Mouse (Mus musculus) splenic B cell, adult 2 months (primary cell): ENCODE measurements around the gene Pemt.
A peak's percentile ranks its signal among the peaks of the same experiment; 100 is the strongest.

ENCODE experiments used
- DNase-seq: peaks from one replicate; pipeline ENCODE4 v3.0.0-alpha.2; 2011; ENCODE audit warnings: low read depth, low spot score
- H3K27me3 ChIP-seq: 2 replicates; pipeline ENCODE4 v1.6.1; 2012; ENCODE audit warnings: mild to moderate bottlenecking, low read length, moderate library complexity, mixed read lengths; ENCODE audit not compliant: control insufficient read depth, poor library complexity, insufficient read depth, severe bottlenecking
- H3K36me3 ChIP-seq: 2 replicates; pipeline ENCODE4 v1.6.1; 2012; ENCODE audit warnings: mild to moderate bottlenecking, low read length, moderate library complexity, mixed read lengths; ENCODE audit not compliant: control insufficient read depth, poor library complexity, insufficient read depth, severe bottlenecking

The Pemt gene

DNA sequence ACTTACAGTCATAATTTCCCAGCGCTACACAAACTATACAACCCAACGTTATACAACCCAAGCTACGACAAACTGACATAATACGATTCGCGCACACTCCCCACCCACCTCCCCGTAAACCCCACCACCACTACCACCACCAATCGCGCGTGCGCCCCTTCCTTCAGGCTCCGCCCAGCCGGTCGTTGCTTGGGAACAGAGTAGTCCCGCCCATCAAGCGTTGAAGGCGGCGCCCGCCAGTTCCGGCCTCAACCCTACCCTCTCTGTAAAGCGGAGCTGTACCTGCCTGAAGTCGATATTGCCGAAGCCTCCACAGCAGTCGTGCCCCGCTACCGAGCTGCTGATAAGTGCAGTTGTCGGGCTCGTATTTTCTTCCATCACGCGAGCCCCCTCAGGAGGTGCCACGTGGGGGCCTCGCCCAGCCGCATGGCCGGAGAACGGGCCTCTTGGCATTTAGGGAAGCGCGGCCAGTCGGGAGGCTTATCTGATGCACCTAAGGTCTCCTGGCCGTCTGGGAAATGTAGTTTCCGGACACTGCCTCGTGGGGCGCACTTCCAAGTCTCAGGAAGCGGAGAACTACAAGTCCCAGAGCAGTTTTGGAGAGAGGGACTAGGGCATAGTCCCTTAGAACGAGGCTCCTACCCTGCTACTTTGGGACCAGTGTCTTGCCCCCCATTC is at the start of gene Pemt:
Pemt (minus strand) TSS at position 432 of the 678 bp plus-strand sequence.
- Histone ChIP-seq H3K36me3 (no peaks in the 10 kb centered on the region), H3K27me3 (no peaks in the 10 kb centered on the region)
- DNase-seq = peak; percentile 93

DNA sequence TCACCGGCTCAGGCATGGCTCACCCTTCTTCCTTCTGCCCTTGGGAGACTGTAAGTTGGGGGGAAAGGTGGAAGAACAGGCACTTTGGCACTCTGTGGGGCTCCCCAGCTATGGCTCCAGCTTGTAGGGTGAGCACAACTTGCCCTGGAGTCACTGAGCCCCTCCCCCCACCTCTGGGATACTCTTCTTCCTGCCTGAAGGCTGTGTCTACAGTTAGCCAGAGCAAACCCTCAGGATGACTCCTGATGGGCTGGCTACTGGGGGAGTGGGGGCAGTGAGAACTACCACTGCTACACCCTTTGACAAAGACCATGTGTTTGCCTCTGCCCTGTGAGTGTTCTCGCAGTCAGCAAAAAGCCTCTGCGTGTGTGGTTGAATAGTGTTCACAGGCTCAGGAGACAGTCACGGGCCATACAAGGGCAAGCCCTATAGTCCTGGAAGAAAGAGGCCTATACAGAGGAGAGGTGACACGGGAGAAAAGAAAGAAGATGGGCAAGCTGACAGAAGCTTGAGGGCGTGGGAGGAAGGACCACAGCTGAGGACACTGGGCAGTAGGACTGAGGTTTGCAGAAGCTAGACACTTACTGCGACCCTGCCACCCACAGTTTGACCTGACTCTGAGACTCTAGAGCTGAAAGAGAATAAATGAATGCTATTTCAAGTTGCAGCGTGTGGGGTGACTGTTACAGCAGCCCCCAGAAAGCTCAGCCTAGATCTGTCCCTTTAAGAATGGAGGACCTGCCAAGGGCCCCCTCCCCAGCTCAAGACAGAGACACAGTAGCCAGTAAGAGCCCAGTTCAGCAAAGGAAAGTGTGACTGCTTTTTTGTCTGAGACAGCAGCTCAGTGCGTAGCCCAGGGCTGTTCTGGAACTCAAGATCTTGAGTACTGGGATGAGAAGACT is 48.9 kb upstream of the Pemt start:
- no peaks in the 10 kb centered on the region for H3K27me3 ChIP-seq
- H3K36me3 ChIP-seq = no peaks in the 10 kb centered on the region
- DNase-seq = no peak

DNA sequence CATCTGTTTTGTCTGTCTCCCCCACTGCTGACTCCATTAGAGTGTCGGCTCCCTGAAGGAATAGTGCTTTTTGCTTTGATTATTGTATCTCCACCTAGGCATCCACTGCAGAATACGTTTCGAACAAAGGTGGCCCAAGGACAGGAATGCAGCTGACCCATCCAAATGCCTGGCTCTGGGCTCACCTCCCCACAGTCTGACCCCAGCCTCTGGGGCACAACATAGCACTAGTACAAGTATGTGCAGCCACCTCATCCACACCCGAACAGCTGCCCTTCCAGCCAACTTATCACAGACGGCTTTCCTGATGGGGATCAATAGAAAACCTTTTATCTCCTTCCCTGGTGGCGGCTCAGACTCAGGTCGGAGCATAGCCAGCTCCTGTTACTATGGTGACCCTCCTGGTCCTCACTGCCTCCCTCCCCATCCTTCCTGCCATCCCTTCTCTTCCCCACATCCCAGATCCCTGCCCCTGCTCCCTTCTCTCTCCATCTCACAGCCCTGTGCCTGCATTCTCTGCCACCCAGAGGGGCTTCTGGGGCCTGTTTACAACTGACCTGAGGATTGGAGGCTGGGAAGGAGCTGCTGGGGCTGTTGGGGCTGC is 47.8 kb upstream of the Pemt start:
- no peaks in the 10 kb centered on the region for H3K27me3 ChIP-seq
- no peaks in the 10 kb centered on the region for H3K36me3 ChIP-seq
- no peak for DNase-seq

- no peaks in the 10 kb centered on the region for H3K36me3 ChIP-seq
- H3K27me3 ChIP-seq = no peaks in the 10 kb centered on the region
- DNase-seq = no peak
Measured at GRCm38 (mm10) chr11:60093227-60093626, 46.9 kb upstream of the Pemt start.

DNA sequence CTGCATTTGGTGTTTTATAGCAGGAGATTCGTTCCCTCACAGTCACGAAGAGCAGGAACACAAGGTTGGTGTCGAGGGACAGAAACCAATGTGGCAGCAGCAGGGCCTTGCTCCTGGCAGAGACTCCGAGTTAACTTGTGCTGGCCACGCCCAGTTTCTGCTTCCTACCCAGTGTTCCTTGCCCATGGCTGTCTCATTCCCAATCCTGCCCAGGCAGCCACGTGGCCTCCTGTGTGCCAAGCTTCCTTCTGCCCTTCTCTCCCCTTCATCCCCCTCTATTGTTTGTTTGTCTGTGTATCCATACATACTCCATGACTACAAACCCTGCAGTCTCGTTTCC is 45.1 kb upstream of the Pemt start:
- H3K36me3 ChIP-seq = no peaks in the 10 kb centered on the region
- DNase-seq = no peak
- H3K27me3 ChIP-seq = no peaks in the 10 kb centered on the region

GRCm38 (mm10) chr11:60090696-60091421 is 44.6 kb upstream of the Pemt start:
- H3K27me3 ChIP-seq = no peaks in the 10 kb centered on the region
- peak; percentile 28 for DNase-seq
- no peaks in the 10 kb centered on the region for H3K36me3 ChIP-seq

DNA sequence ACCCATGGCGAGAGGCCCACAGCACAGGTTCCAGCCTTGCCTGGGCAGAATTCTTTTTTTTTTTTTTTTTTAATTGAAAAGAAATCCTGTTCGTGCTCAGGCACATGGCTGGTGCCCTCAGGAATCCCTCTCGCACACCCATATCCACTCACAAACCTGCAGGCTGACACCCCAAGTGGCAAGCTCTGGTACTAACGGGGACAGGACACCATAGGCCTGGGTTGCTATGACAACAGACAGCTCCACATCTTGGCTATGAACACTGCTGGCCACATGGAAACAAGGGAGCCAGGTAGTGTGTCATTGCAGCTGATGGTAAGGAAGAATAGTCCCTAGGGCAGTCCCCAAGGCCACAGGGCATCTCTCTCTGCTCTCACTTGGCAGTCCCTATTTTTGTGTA is 42.7 kb upstream of the Pemt start:
- H3K36me3 ChIP-seq = no peaks in the 10 kb centered on the region
- DNase-seq = peak; percentile 44
- H3K27me3 ChIP-seq = no peaks in the 10 kb centered on the region

GRCm38 (mm10) chr11:60086676-60087075 is 40.4 kb upstream of the Pemt start:
- Histone ChIP-seq H3K36me3 (no peaks in the 10 kb centered on the region), H3K27me3 (no peaks in the 10 kb centered on the region)
- no peak for DNase-seq

GRCm38 (mm10) chr11:60084589-60084988 is 38.3 kb upstream of the Pemt start:
- no peaks in the 10 kb centered on the region for H3K36me3 ChIP-seq
- DNase-seq = peak; percentile 81
- no peaks in the 10 kb centered on the region for H3K27me3 ChIP-seq

- peak; percentile 86 for DNase-seq
- no peaks in the 10 kb centered on the region for H3K36me3 ChIP-seq
- H3K27me3 ChIP-seq = no peaks in the 10 kb centered on the region
Measured at GRCm38 (mm10) chr11:60076790-60077189, 30.5 kb upstream of the Pemt start.

DNA sequence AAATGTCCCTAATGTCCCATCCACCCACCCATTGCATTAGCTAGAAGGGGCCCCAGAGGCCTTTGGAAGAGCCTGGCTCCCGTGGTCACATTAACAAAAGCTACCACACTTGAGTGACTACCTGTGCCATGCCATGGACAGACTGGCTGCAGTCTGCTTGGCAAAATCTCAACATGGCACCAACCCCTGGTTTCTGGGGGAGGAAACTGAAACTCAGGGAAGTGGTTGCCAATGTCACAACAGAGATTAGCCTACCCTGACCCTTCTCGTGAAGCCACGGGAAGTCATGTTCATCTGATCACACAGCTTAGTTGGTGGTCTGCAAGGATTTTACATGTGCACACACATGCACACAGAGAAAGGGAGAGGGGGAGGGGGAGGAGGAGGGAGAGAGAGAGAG is 29.9 kb upstream of the Pemt start:
- DNase-seq = no peak
- H3K27me3 ChIP-seq = no peaks in the 10 kb centered on the region
- H3K36me3 ChIP-seq = no peaks in the 10 kb centered on the region

DNA sequence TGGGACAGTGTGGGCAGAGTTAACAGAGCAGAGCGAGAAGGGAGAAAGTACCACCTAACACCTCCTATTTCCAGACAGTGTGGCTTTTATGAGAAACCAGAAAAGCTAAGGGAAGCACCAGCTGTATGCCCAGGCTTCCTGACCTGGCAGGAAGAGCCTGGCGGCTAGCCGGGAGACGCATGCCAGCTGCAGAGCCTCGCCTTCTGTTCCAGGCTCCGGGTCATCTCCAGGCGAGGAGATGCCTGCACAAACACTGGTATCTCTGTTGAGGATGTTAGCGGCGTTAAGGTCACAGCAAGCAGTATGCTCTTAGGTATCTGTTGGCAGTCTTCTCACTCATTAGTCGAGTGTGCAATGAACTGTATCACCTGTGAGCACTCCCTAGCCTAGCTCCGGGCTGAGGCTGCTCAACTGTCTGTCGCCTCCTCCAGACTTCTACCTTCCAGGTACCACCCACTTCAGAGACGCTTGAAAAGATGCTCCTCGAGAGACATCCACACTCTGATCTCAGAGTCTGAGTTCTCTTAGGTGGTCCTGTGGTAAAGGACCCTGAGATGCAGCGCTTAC is 27.7 kb upstream of the Pemt start:
- Histone ChIP-seq H3K36me3 (no peaks in the 10 kb centered on the region), H3K27me3 (no peaks in the 10 kb centered on the region)
- DNase-seq = peak; percentile 11

DNA sequence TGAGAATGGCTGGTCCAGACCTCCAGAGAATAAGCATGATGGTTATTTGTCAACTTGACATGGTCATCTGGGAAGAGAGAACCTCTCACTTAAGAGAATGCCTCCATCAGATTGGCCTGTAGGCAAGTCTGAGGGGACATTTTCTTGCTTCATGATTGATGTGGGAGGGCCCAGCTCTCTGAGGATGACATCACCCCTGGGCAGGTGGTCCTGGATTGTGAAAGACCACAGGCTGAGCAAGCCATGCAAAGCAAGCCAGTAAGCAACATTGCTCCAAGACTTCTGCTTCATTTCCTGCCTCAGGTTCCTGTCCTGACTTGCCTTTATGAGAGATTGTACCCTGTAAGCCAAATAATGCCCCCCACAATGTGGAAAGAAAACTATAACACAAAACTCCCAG is 26.8 kb upstream of the Pemt start:
- DNase-seq = no peak
- Histone ChIP-seq H3K36me3 (no peaks in the 10 kb centered on the region), H3K27me3 (no peaks in the 10 kb centered on the region)

DNA sequence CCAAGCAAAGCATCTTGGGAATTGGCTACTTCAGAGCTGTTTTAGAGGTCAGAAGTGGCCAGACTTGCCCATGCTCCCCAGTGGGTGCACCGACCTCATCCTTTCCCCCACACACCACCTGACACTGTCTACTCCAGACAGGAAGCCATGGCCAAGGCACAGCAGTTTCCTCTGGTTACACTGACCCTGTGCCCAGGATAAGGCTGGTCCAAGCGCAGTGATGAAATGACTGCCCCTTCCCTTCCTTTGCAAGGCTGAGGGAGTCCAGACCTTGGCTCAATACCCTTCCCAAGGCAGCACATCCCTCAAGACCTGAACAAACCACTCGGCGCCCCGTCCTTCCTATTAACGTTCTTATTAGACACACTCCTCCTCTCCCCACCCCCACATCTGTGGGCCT is 24.9 kb upstream of the Pemt start:
- H3K27me3 ChIP-seq = no peaks in the 10 kb centered on the region
- no peak for DNase-seq
- H3K36me3 ChIP-seq = no peaks in the 10 kb centered on the region
